Mouse (Mus musculus): ENCODE measurements around the gene Cchcr1. TPM values are rescaled to one million over a fixed set of nuclear protein-coding genes. Genes with fewer than 3 reads are reported as not detected.
A peak's percentile ranks its signal among the peaks of the same experiment; 100 is the strongest.
"Not testable (repeated sequence)": the region's sequence is repeated elsewhere in the genome, so short reads cannot be mapped to it uniquely, and the experiment has no call there.

The Cchcr1 gene
- polyA plus RNA-seq (2011; ENCODE audit: insufficient read depth, insufficient read length, low read depth, missing spikeins) = 13.4 and 15.3 TPM in 2 replicates

DNA sequence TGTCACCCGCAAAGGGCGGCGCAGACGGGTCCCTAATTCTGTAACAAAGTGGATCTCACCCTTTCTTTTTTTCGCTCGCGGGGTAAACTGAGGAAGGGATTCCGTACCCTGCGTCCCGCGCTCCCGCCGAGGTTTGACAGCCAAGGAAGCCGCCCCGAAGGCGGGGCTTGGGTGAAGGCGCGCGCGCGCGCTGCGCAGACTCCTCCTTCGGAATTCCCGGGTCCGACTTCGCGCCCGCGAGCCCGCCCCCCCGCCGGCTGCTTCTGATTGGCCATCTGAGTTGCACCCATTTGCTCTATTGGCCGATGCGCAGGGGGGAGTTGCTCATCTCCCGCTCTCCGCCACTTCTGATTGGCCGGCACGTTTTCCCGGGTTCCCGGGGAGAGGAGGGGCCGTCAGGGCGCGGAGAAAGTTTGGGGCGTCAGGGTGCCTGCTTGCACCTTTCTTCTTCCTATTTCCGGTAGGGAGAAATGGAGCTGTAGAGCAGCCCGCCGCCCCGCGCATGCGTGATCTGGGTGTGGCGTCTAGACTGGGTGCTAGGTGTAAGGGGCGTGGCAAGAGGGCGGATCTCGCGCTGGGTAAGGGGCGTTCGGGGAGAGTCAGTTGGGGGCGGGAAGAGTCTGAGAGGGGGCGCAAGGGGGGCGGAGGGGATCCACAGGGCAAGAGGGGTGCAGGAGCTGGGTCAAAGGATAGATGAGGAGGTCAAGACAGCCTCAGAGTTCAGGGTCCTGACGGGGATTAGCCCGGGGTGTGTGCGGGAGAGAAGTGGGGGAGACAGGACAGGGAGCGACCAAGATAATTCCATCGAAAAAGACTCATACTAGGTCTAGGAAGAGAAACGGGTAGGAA, at the start of gene Cchcr1, which contains the start of gene Tcf19:
Cchcr1 (plus strand) TSS at position 449 of the 849 bp plus-strand sequence.
Tcf19 (minus strand) TSS at position 173 of the 849 bp plus-strand sequence.
- Histone ChIP-seq H3K9me3 (replicated peaks; ENCODE audit: control insufficient read depth, insufficient read depth, low read length, poor library complexity, severe bottlenecking) (no peaks in the 10 kb centered on the region), H3K9ac (ENCODE audit: low read depth, poor library complexity, severe bottlenecking) (peak within 1 kb of the TSS; percentile 85), H3K4me1 (ENCODE audit: control insufficient read depth, insufficient read depth, low read length) (peaks cover 2% of the 10 kb centered on the region), H3K27me3 (ENCODE audit: control insufficient read depth, insufficient read depth, low read length, poor library complexity, severe bottlenecking) (no peaks in the 10 kb centered on the region), H3K36me3 (ENCODE audit: control insufficient read depth, insufficient read depth, low read length, poor library complexity, severe bottlenecking) (peaks cover 14% of the 10 kb centered on the region), H3K27ac (ENCODE audit: insufficient read depth, low read length) (peak within 1 kb of the TSS; percentile 59), H3K4me3 (ENCODE audit: low read depth, low read length) (peak within 1 kb of the TSS; percentile 81)
- no peak for TF ChIP-seq POLR2A (IDR thresholded peaks at IDR 0.05; ENCODE audit: insufficient read depth, low read length)
- TF ChIP-seq EP300 (IDR thresholded peaks at IDR 0.05; ENCODE audit: insufficient read depth, low read depth, low read length) = no peak
- no peak for TF ChIP-seq CTCF (IDR thresholded peaks at IDR 0.05; ENCODE audit: low read depth, low read length)

GRCm38 (mm10) chr17:35468936-35469335, 48.0 kb upstream of the Cchcr1 start:
- not testable (repeated sequence) for H3K4me1 ChIP-seq (ENCODE audit: control insufficient read depth, insufficient read depth, low read length); H3K9me3 ChIP-seq (replicated peaks; ENCODE audit: control insufficient read depth, insufficient read depth, low read length, poor library complexity, severe bottlenecking); H3K27ac ChIP-seq (ENCODE audit: insufficient read depth, low read length); H3K4me3 ChIP-seq (ENCODE audit: low read depth, low read length); H3K9ac ChIP-seq (ENCODE audit: low read depth, poor library complexity, severe bottlenecking); H3K36me3 ChIP-seq (ENCODE audit: control insufficient read depth, insufficient read depth, low read length, poor library complexity, severe bottlenecking)
- peaks cover 14% of the 10 kb centered on the region for H3K27me3 ChIP-seq (ENCODE audit: control insufficient read depth, insufficient read depth, low read length, poor library complexity, severe bottlenecking)

DNA sequence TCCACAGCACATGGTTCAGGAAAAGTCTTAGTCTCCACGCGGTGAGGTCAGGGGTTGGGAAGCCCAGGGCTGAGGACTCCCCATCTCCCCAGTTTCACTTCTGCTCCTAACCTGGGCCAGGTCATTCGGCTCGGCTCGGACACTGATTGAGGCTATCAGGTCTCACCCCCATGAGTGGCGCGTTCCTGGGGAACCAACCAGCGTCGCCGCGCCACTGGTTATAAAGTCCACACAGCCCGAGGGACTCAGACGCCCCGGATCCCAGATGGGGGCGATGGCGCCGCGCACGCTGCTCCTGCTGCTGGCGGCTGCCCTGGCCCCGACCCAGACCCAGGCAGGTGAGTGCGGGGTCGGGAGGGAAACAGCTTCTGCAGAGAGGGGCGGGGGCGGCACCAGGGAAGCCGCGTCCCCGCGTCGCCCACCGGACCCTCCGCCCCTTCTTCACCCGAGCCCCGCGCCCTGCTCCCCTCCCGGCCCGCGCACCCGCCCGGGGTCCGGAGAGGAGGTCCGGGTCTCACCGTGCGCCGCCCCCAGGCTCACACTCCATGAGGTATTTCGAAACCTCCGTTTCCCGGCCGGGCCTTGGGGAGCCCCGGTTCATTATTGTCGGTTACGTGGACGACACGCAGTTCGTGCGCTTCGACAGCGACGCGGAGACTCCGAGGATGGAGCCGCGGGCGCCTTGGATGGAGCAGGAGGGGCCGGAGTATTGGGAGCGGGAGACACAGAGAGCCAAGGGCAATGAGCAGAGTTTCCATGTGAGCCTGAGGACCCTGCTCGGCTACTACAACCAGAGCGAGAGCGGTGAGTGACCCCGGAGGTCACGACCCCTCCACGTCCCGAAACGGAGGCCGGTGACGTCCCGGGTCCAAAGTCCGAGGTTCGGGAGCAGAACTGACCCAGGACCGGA, 46.8 kb upstream of the Cchcr1 start, which contains the start of gene H2-Q10:
H2-Q10 (plus strand) TSS at position 248 of the 910 bp plus-strand sequence.
- no peak within 1 kb of the TSS for H3K27ac ChIP-seq (ENCODE audit: insufficient read depth, low read length)
- H3K27me3 ChIP-seq (ENCODE audit: control insufficient read depth, insufficient read depth, low read length, poor library complexity, severe bottlenecking) = peaks cover 14% of the 10 kb centered on the region

GRCm38 (mm10) chr17:35484066-35484465, 32.8 kb upstream of the Cchcr1 start:
- no peak overlapping the region for H3K4me3 ChIP-seq (ENCODE audit: low read depth, low read length)
- H3K27ac ChIP-seq (ENCODE audit: insufficient read depth, low read length) = no peak overlapping the region
- peaks cover 2% of the 10 kb centered on the region for H3K4me1 ChIP-seq (ENCODE audit: control insufficient read depth, insufficient read depth, low read length)
- TF ChIP-seq POLR2A (IDR thresholded peaks at IDR 0.05; ENCODE audit: insufficient read depth, low read length) (no peak), CTCF (IDR thresholded peaks at IDR 0.05; ENCODE audit: low read depth, low read length) (peak; percentile 92), EP300 (IDR thresholded peaks at IDR 0.05; ENCODE audit: insufficient read depth, low read depth, low read length) (no peak)
- H3K9me3 ChIP-seq (replicated peaks; ENCODE audit: control insufficient read depth, insufficient read depth, low read length, poor library complexity, severe bottlenecking) = no peaks in the 10 kb centered on the region
- H3K36me3 ChIP-seq (ENCODE audit: control insufficient read depth, insufficient read depth, low read length, poor library complexity, severe bottlenecking) = no peaks in the 10 kb centered on the region
- H3K9ac ChIP-seq (ENCODE audit: low read depth, poor library complexity, severe bottlenecking) = no peak overlapping the region
- no peaks in the 10 kb centered on the region for H3K27me3 ChIP-seq (ENCODE audit: control insufficient read depth, insufficient read depth, low read length, poor library complexity, severe bottlenecking)

More for the DNA sequence above, 46.8 kb upstream of the Cchcr1 start, which contains the start of gene H2-Q10:
- no peak for TF ChIP-seq POLR2A (IDR thresholded peaks at IDR 0.05; ENCODE audit: insufficient read depth, low read length)
- no peak for TF ChIP-seq EP300 (IDR thresholded peaks at IDR 0.05; ENCODE audit: insufficient read depth, low read depth, low read length)
- no peak for TF ChIP-seq CTCF (IDR thresholded peaks at IDR 0.05; ENCODE audit: low read depth, low read length)
- peak within 1 kb of the TSS; percentile 75 for H3K9ac ChIP-seq (ENCODE audit: low read depth, poor library complexity, severe bottlenecking)
- no peaks in the 10 kb centered on the region for H3K36me3 ChIP-seq (ENCODE audit: control insufficient read depth, insufficient read depth, low read length, poor library complexity, severe bottlenecking)
- H3K4me1 ChIP-seq (ENCODE audit: control insufficient read depth, insufficient read depth, low read length) = no peaks in the 10 kb centered on the region
- peak within 1 kb of the TSS; percentile 69 for H3K4me3 ChIP-seq (ENCODE audit: low read depth, low read length)
- H3K9me3 ChIP-seq (replicated peaks; ENCODE audit: control insufficient read depth, insufficient read depth, low read length, poor library complexity, severe bottlenecking) = no peaks in the 10 kb centered on the region

DNA sequence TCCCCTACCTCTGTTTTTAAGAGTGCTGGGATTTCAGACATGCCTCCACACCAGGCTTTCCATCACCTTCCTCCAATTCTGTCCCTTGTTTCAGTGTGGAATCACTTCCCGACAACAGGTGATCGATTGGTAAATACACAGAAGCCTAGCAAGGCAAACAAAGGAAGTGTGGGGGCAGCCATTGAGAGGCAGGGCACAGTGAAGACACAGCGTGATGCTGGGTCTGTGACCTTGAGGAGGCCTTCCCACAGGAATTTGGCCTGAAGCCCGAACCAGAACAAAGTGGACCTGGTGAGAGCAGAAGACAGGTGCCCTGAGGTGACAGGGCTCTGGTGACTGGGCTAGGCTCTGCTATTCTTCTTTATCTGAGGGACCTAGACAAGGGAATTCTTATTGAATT, 31.2 kb upstream of the Cchcr1 start:
- no peak overlapping the region for H3K4me3 ChIP-seq (ENCODE audit: low read depth, low read length)
- H3K9me3 ChIP-seq (replicated peaks; ENCODE audit: control insufficient read depth, insufficient read depth, low read length, poor library complexity, severe bottlenecking) = no peaks in the 10 kb centered on the region
- no peak overlapping the region for H3K9ac ChIP-seq (ENCODE audit: low read depth, poor library complexity, severe bottlenecking)
- no peak for TF ChIP-seq CTCF (IDR thresholded peaks at IDR 0.05; ENCODE audit: low read depth, low read length)
- peak; percentile 95 for TF ChIP-seq EP300 (IDR thresholded peaks at IDR 0.05; ENCODE audit: insufficient read depth, low read depth, low read length)
- H3K27ac ChIP-seq (ENCODE audit: insufficient read depth, low read length) = peak overlapping the region; percentile 84
- no peaks in the 10 kb centered on the region for H3K36me3 ChIP-seq (ENCODE audit: control insufficient read depth, insufficient read depth, low read length, poor library complexity, severe bottlenecking)
- H3K27me3 ChIP-seq (ENCODE audit: control insufficient read depth, insufficient read depth, low read length, poor library complexity, severe bottlenecking) = no peaks in the 10 kb centered on the region
- peaks cover 8% of the 10 kb centered on the region for H3K4me1 ChIP-seq (ENCODE audit: control insufficient read depth, insufficient read depth, low read length)

Measured in ES-Bruce4 (cell line).